Mouse (Mus musculus) heart, postnatal 0 days (tissue): Measurements from ENCODE around the gene Nup43. TPM values are rescaled to one million over a fixed set of nuclear protein-coding genes. Genes with fewer than 3 reads are reported as not detected.
"Not testable (repeated sequence)": the region's sequence is repeated elsewhere in the genome, so short reads cannot be mapped to it uniquely, and the experiment has no call there.

Experiments
- ATAC-seq: fragments of 200-750 bp; cut with Nextera tagmentation; 2 replicates; pipeline ENCODE4 v1.8.0; 2017; ENCODE audit warnings: low read depth, moderate number of reproducible peaks, moderate library complexity; ENCODE audit not compliant: insufficient read depth
- DNase-seq: peaks from one replicate; pipeline ENCODE4 v3.0.0-alpha.2; 2016; ENCODE audit warnings: low spot score
- H3K27ac ChIP-seq: fragments of 300-500 bp; sonication (generic); 2 replicates; pipeline ENCODE4 v1.5.1; 2014; ENCODE audit warnings: low read depth, mild to moderate bottlenecking
- H3K27me3 ChIP-seq: fragments of 300-500 bp; sonication (generic); 2 replicates; pipeline ENCODE4 v1.6.1; 2014; ENCODE audit warnings: low read length, mixed read lengths; ENCODE audit not compliant: control insufficient read depth, insufficient read depth
- H3K36me3 ChIP-seq: fragments of 300-500 bp; sonication (generic); replicated peaks from 2 replicates; pipeline ENCODE4 v1.6.1; 2014; ENCODE audit warnings: low read length, mixed read lengths; ENCODE audit not compliant: control insufficient read depth, insufficient read depth
- H3K4me1 ChIP-seq: fragments of 300-500 bp; sonication (generic); 2 replicates; pipeline ENCODE4 v1.6.1; 2014; ENCODE audit warnings: antibody characterized with exemption; ENCODE audit not compliant: control insufficient read depth, insufficient read depth
- H3K4me2 ChIP-seq: fragments of 300-500 bp; sonication (generic); 2 replicates; pipeline ENCODE4 v1.6.1; 2014; ENCODE audit warnings: low read depth, mild to moderate bottlenecking, low read length, moderate library complexity
- H3K4me3 ChIP-seq: fragments of 300-500 bp; sonication (generic); 2 replicates; pipeline ENCODE4 v1.5.1; 2014; ENCODE audit warnings: low read depth, low read length
- H3K9ac ChIP-seq: fragments of 300-500 bp; sonication (generic); replicated peaks from 2 replicates; pipeline ENCODE4 v1.6.1; 2014; ENCODE audit warnings: low read depth, low read length, mixed read lengths
- H3K9me3 ChIP-seq: fragments of 300-500 bp; sonication (generic); replicated peaks from 2 replicates; pipeline ENCODE4 v1.6.1; 2016; ENCODE audit warnings: low read length; ENCODE audit not compliant: control insufficient read depth
- CTCF ChIP-seq: IDR thresholded peaks from 2 replicates; pipeline ENCODE4 v1.5.1; 2016; ENCODE audit warnings: antibody characterized with exemption, control low read depth, low read depth
- EP300 ChIP-seq: IDR thresholded peaks from 2 replicates; pipeline ENCODE4 v1.6.1; 2016; ENCODE audit warnings: antibody characterized with exemption, low read depth
- WGBS: fragments of 180-500 bp; shearing (Covaris S2); extraction: QIAGEN DNeasy Blood & Tissue Kit; methylation state at CpG from one replicate; pipeline ENCODE4 v1.1.7; 2014; 5-methylcytosine and 5-hydroxymethylcytosine counted together
- polyA plus RNA-seq: library from polyadenylated mRNA; unstranded; fragments of >200 nt; fragmentation: Nextera tagmentation; extraction: Ambion mirVana; gene quantifications from 2 replicates; pipeline ENCODE4 v1.2.1, GENCODE M21; 2015
- total RNA-seq: library from RNA; depleted of rRNA; stranded (reverse); fragments of >200 nt; gene quantifications from 2 replicates; pipeline ENCODE4 v1.2.3, GENCODE M21; 2014; ENCODE audit warnings: low replicate concordance; rRNA removed

The Nup43 gene
- total RNA-seq, result 2.6 and 22.2 TPM in 2 replicates
- polyA plus RNA-seq, result 16.7 and 20.8 TPM in 2 replicates

DNA sequence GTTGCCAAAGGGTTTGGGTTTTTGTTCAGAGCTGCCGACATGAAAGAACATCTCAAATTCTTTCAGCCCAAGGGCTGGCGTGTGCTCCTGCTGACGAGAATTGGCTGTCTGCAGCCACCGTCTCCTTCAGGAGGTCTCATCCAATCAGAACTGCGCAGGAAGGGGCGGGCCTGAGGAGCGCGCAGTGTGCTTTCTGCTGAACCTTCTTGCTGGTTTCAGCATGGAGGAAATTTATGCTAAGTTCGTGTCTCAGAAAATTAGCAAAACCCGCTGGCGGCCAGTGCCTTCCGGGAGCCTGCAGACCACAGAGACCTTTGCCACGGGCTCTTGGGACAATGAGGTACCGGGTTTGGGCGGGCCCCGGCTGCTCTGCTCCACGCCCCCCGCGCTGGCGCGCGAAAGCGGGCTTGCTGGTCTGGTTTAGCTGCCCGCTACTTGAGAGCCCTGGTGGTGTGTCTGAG, at the start of gene Nup43:
Gene Nup43, plus strand, starts transcription at position 162 of the 461 bp plus-strand sequence.
- Histone ChIP-seq H3K9ac (peak within 1 kb of the TSS; percentile 74), H3K9me3 (no peaks in the 10 kb centered on the region), H3K4me1 (peaks cover 5% of the 10 kb centered on the region), H3K36me3 (no peaks in the 10 kb centered on the region), H3K4me3 (peak within 1 kb of the TSS; percentile 82), H3K4me2 (peak within 1 kb of the TSS; percentile 93), H3K27ac (peak within 1 kb of the TSS; percentile 64; the same call in 1 of the 2 replicates), H3K27me3 (no peaks in the 10 kb centered on the region)
- DNase-seq, result peak; percentile 88
- TF ChIP-seq EP300, result peak; percentile 39; the same call in 1 of the 2 replicates
- TF ChIP-seq CTCF, result no peak
- ATAC-seq, result peak; percentile 73
- WGBS, result under 1% methylated on average over 24 of the region's 24 CpGs

DNA sequence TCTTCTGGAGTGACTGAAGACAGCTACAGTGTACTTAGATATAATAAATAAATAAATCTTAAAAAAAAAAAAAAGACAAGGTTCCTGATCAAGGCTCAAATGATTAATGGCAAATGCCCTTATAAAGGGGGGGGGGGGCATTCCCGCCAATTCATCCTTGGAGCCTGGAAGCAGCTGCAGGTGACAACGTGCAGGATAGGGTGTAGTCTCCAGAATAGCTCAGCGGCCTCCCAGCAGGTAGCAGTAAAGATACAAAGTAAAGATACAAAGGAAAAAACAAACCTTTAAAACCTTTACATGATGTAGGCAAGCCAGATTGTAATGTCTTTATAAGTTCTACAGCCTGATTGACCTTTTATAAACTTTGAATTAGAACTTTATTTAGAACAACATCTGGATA, 49.7 kb upstream of the Nup43 start:
- not testable (repeated sequence) for H3K4me3 ChIP-seq, ATAC-seq, H3K36me3 ChIP-seq, H3K4me2 ChIP-seq, H3K9ac ChIP-seq, H3K27me3 ChIP-seq, H3K27ac ChIP-seq, H3K9me3 ChIP-seq, DNase-seq, H3K4me1 ChIP-seq
- WGBS, result 65% methylated on average over 3 of the region's 3 CpGs

DNA sequence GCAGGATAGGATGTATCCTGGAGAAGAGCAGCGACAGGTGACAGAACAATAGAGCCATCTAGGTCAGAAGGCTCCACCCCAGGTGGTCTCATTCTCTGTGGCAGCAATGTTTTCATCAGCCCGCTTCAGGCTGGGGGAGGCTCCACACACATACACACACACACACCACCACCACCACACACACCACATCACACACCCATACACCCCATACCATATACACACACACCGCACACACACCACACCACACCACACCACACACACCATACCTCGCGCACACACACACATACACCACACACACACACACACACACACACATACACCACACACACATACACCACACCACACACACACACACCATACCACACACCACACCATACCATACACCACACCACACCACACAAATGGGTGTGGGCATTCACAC, 47.5 kb upstream of the Nup43 start:
- H3K4me1 ChIP-seq, result peaks cover 11% of the 10 kb centered on the region; the same call in 1 of the 2 replicates
- H3K9ac ChIP-seq, result no peak overlapping the region
- 84% methylated on average over 5 of the region's 5 CpGs for WGBS
- H3K36me3 ChIP-seq, result no peaks in the 10 kb centered on the region
- no peaks in the 10 kb centered on the region for H3K27me3 ChIP-seq
- no peak overlapping the region for H3K4me3 ChIP-seq
- DNase-seq (no peak), ATAC-seq (no peak)
- TF ChIP-seq EP300 (no peak), CTCF (no peak)
- H3K27ac ChIP-seq, result no peak overlapping the region
- no peak overlapping the region for H3K4me2 ChIP-seq
- no peaks in the 10 kb centered on the region for H3K9me3 ChIP-seq

DNA sequence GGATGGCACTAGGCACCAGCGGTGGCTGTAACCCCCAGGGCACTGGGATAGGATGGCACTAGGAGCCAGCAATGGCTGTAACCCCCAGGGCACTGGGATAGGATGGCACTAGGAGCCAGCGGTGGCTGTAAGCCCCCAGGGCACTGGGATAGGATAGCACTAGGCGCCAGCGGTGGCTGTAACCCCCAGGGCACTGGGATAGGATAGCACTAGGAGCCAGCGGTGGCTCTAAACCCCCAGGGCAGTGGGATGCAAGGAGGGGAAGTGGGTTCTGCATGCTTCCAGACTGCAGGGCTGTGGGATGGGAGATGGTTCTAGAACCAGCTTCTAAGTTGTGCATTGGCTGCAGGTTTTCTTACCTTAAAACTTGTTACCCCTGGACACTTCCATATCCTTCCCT, 46.6 kb upstream of the Nup43 start:
- WGBS, result 77% methylated on average over 5 of the region's 5 CpGs
- ATAC-seq (no peak), DNase-seq (no peak)
- no peak overlapping the region for H3K4me3 ChIP-seq
- peaks cover 11% of the 10 kb centered on the region; the same call in 1 of the 2 replicates for H3K4me1 ChIP-seq
- H3K27me3 ChIP-seq, result no peaks in the 10 kb centered on the region
- H3K4me2 ChIP-seq, result no peak overlapping the region
- no peak overlapping the region for H3K9ac ChIP-seq
- H3K36me3 ChIP-seq, result no peaks in the 10 kb centered on the region
- TF ChIP-seq EP300, result no peak
- no peak for TF ChIP-seq CTCF
- H3K9me3 ChIP-seq, result no peaks in the 10 kb centered on the region
- no peak overlapping the region for H3K27ac ChIP-seq

DNA sequence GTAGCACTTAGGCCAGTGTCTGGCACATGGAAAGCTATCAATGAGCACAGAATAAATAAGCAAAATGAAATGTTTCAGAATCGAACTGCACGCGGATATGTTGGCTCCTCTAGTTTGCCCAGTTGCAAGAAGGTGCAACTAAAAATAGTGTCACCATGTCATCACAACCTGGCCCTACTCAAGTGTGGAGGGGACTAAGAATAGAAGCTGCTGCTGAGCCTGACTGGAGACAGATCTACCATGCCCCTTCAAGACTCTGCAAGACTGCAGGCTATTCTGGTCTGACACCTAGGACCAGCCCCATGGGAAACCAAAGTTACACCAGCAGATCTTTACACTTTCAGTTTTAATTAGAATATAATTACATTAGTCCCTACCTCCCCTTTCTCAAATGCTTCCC, 44.9 kb upstream of the Nup43 start:
- no peaks in the 10 kb centered on the region for H3K36me3 ChIP-seq
- no peaks in the 10 kb centered on the region for H3K9me3 ChIP-seq
- no peak overlapping the region for H3K9ac ChIP-seq
- DNase-seq (peak; percentile 70), ATAC-seq (peak; percentile 76; the same call in 1 of the 2 replicates)
- H3K4me2 ChIP-seq, result peak overlapping the region; percentile 4; the same call in 1 of the 2 replicates
- no peaks in the 10 kb centered on the region for H3K27me3 ChIP-seq
- TF ChIP-seq EP300 (no peak), CTCF (no peak)
- no peak overlapping the region for H3K4me3 ChIP-seq
- 34% methylated on average over 3 of the region's 3 CpGs for WGBS
- H3K27ac ChIP-seq, result no peak overlapping the region
- H3K4me1 ChIP-seq, result peaks cover 16% of the 10 kb centered on the region

DNA sequence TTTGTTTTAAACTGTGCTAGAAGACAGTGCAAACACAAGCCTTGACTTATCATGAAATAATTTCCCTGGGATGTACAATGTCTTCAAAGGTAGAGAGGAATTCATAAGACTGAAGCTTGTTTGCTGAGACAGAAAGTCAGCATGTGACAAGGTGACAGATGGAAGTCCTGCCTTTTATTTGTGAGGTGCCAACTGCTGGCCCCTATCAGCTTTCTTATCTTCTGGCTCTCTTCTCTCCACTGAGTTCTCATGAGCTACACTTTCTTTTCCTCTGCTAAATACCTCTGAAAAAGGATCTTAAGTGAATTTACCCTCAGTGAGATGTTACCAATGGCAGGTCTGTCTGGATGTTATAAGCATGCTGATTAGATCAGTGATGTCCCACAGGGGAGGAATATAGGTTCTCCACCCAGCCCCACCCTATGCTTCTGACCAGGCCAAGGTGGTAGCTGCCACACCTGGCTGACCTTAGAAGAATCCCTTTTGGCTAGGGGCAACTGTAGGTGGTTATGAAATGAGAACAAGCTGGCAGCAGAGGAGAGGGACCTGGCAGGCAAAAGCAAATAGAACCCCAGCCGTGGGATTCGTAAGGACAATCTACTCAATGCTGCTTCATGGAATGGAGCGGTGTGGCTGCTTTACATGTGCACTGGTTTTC, 43.3 kb upstream of the Nup43 start:
- peaks cover 30% of the 10 kb centered on the region for H3K4me1 ChIP-seq
- no peak for TF ChIP-seq EP300
- no peak for TF ChIP-seq CTCF

More for the DNA sequence above, 43.3 kb upstream of the Nup43 start:
- no peak overlapping the region for H3K9ac ChIP-seq
- H3K4me2 ChIP-seq, result no peak overlapping the region
- WGBS, result 79% methylated on average over 3 of the region's 3 CpGs
- ATAC-seq (no peak), DNase-seq (no peak)
- no peak overlapping the region for H3K27ac ChIP-seq
- H3K9me3 ChIP-seq, result no peaks in the 10 kb centered on the region
- H3K4me3 ChIP-seq, result no peak overlapping the region
- no peaks in the 10 kb centered on the region for H3K27me3 ChIP-seq
- H3K36me3 ChIP-seq, result 0 out of 2 replicates have a peak, but pooled peaks cover 2% of the 10 kb centered on the region
